Mouse (Mus musculus) MEL (cell line): Measurements from ENCODE around the gene Gm13696.

ENCODE experiments used
- CTCF ChIP-seq, 3 experiments: IDR thresholded peaks in 2 of 3; conservative IDR thresholded peaks in 1 of 3; 2 replicates each; pipeline ENCODE4 v1.5.1; 2011 to 2012; ENCODE audit warnings: low read length in 3 of 3, low read depth in 2 of 3, mild to moderate bottlenecking in 2 of 3, improper control_type of control experiment in 1 of 3, inconsistent platforms in 1 of 3, mixed read lengths in 1 of 3, moderate library complexity in 1 of 3; ENCODE audit not compliant: control insufficient read depth in 1 of 3, insufficient read depth in 1 of 3, poor library complexity in 1 of 3, severe bottlenecking in 1 of 3
- EP300 ChIP-seq, 2 experiments: IDR thresholded peaks; 2 replicates each; pipeline ENCODE4 v1.6.1; 2011; ENCODE audit warnings: improper control_type of control experiment in 2 of 2, low read length in 2 of 2, low read depth in 1 of 2, mild to moderate bottlenecking in 1 of 2

DNA sequence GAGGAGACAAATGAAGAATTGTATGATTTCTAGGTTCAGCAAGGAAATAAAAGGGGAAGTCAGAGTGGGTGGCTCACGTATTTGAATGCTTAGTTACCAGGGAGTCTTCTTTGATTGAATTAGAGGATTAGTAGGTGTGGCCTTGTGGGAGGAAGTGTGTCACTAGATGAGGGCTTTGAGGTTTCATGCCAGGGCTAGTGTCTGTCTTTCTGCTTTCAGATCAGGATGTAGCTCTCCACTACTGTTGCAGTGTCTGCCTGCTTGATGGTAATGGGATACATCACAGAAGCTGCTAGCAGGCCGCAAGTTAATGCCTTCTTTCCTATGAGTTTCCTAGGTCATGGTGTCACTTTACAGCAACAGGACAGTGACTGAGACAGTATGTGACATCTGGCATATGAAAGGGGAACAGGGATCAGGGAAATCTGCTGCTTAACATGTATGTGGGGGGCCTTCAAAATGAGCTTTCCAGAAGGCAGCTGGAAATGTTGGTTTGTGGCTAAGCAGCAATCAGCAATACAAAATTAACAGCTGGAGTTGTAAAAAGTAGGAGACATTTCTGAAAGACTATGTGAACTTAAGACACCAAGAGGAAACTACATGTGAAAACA lies 43.3 kb upstream of the Gm13696 start:
- TF ChIP-seq CTCF (IDR thresholded peaks at IDR 0.05 in 2 of 3, conservative IDR thresholded peaks at IDR 0.05 in 1 of 3; ENCODE audit: control insufficient read depth in 1 of 3, insufficient read depth in 1 of 3, low read depth in 2 of 3, low read length in 3 of 3, poor library complexity in 1 of 3, severe bottlenecking in 1 of 3), result no peak
- TF ChIP-seq EP300 (IDR thresholded peaks at IDR 0.05; ENCODE audit: low read depth in 1 of 2, low read length in 2 of 2), result no peak
